Mouse (Mus musculus): ENCODE data around the gene Rbm20. TPM values are rescaled to one million over a fixed set of nuclear protein-coding genes. Genes with fewer than 3 reads are reported as not detected.

Rbm20 gene
- total RNA-seq, 2 experiments from 2014 or later = 2.3 to 3.3 TPM

GRCm38 (mm10) chr19:53889555-53889954 is 212.4 kb downstream of the Rbm20 start:
- TF ChIP-seq CTCF (conservative IDR thresholded peaks at IDR 0.05) = no peak
- DNase-seq (ENCODE audit: low spot score in 2 of 2) = no peak
- H3K4me3 ChIP-seq = no peak overlapping the region
- no peak overlapping the region for H3K27ac ChIP-seq

- no peak for TF ChIP-seq CTCF (conservative IDR thresholded peaks at IDR 0.05)
- Histone ChIP-seq H3K27ac (peak overlapping the region; percentile 87; the same call in 1 of the 2 replicates), H3K4me3 (no peak overlapping the region)
- no peak for DNase-seq (ENCODE audit: low spot score in 2 of 2)
These were observed 213.2 kb downstream of the Rbm20 start for GRCm38 (mm10) chr19:53890274-53890673.

GRCm38 (mm10) chr19:53890781-53891251 is 213.7 kb downstream of the Rbm20 start:
- DNase-seq (ENCODE audit: low spot score in 2 of 2) = no peak
- H3K4me3 ChIP-seq = no peak overlapping the region
- TF ChIP-seq CTCF (conservative IDR thresholded peaks at IDR 0.05) = peak; percentile 29
- peak overlapping the region; percentile 87; the same call in 1 of the 2 replicates for H3K27ac ChIP-seq

GRCm38 (mm10) chr19:53891569-53891968 is 214.5 kb downstream of the Rbm20 start:
- DNase-seq (ENCODE audit: low spot score in 2 of 2) = no peak
- TF ChIP-seq CTCF (conservative IDR thresholded peaks at IDR 0.05) = no peak
- Histone ChIP-seq H3K4me3 (no peak overlapping the region), H3K27ac (peak overlapping the region; percentile 87; the same call in 1 of the 2 replicates)

GRCm38 (mm10) chr19:53892061-53892460 is 215.0 kb downstream of the Rbm20 start, which contains the start of gene Pdcd4:
Gene Pdcd4, plus strand, starts transcription at chr19:53892231.
- DNase-seq (ENCODE audit: low spot score in 2 of 2) = no peak
- Histone ChIP-seq H3K4me3 (no peak within 1 kb of the TSS), H3K27ac (peak within 1 kb of the TSS; percentile 87)
- no peak for TF ChIP-seq CTCF (conservative IDR thresholded peaks at IDR 0.05)

GRCm38 (mm10) chr19:53892838-53893359 is 215.8 kb downstream of the Rbm20 start:
- TF ChIP-seq CTCF (conservative IDR thresholded peaks at IDR 0.05) = peak; percentile 27; the same call in 1 of the 2 replicates
- Histone ChIP-seq H3K27ac (peak overlapping the region; percentile 87), H3K4me3 (no peak overlapping the region)
- peak; percentile 57 to 76 for DNase-seq (ENCODE audit: low spot score in 2 of 2)

- no peak for TF ChIP-seq CTCF (conservative IDR thresholded peaks at IDR 0.05)
- H3K27ac ChIP-seq = peak overlapping the region; percentile 87
- no peak overlapping the region for H3K4me3 ChIP-seq
- no peak for DNase-seq (ENCODE audit: low spot score in 2 of 2)
These were observed 216.6 kb downstream of the Rbm20 start for GRCm38 (mm10) chr19:53893711-53894171.

GRCm38 (mm10) chr19:53894538-53895121 is 217.5 kb downstream of the Rbm20 start:
- H3K27ac ChIP-seq = peak overlapping the region; percentile 87
- H3K4me3 ChIP-seq = no peak overlapping the region
- TF ChIP-seq CTCF (conservative IDR thresholded peaks at IDR 0.05) = no peak
- no peak for DNase-seq (ENCODE audit: low spot score in 2 of 2)

- no peak for TF ChIP-seq CTCF (conservative IDR thresholded peaks at IDR 0.05)
- Histone ChIP-seq H3K4me3 (no peak overlapping the region), H3K27ac (peak overlapping the region; percentile 68; the same call in 1 of the 2 replicates)
- DNase-seq (ENCODE audit: low spot score in 2 of 2) = no peak
These were observed 220.9 kb downstream of the Rbm20 start for GRCm38 (mm10) chr19:53898046-53898445.

- no peak for TF ChIP-seq CTCF (conservative IDR thresholded peaks at IDR 0.05)
- no peak for DNase-seq (ENCODE audit: low spot score in 2 of 2)
- Histone ChIP-seq H3K4me3 (no peak overlapping the region), H3K27ac (peak overlapping the region; percentile 68; the same call in 1 of the 2 replicates)
These were observed 221.4 kb downstream of the Rbm20 start for GRCm38 (mm10) chr19:53898498-53898897.

- peak overlapping the region; percentile 68; the same call in 1 of the 2 replicates for H3K27ac ChIP-seq
- 0 out of 2 replicates have a peak, but pooled peaks have one; percentile 9 for TF ChIP-seq CTCF (conservative IDR thresholded peaks at IDR 0.05)
- H3K4me3 ChIP-seq = no peak overlapping the region; the same call in 1 of the 2 replicates
- no peak for DNase-seq (ENCODE audit: low spot score in 2 of 2)
These were observed 222.1 kb downstream of the Rbm20 start for GRCm38 (mm10) chr19:53898970-53899900.

- DNase-seq (ENCODE audit: low spot score in 2 of 2) = no peak
- H3K4me3 ChIP-seq = no peak overlapping the region
- no peak for TF ChIP-seq CTCF (conservative IDR thresholded peaks at IDR 0.05)
- peak overlapping the region; percentile 68; the same call in 1 of the 2 replicates for H3K27ac ChIP-seq
These were observed 223.0 kb downstream of the Rbm20 start for GRCm38 (mm10) chr19:53899941-53900610.
